8 mouse cellular contexts compared by ENCODE assay signal in genomic region chr13:109260796-109261516, GRCm38 (mm10).
DNase-seq lines count a peak whose midpoint lies in the region; ATAC-seq and TF ChIP-seq lines count a peak whose summit lies in the region.

No protein-coding gene starts in this region.

- ATAC-seq in forebrain, embryonic 11.5 days (replicated peaks; ENCODE audit: low FRiP score) = peak; percentile 70
- 0 out of 2 replicates have a peak, but pooled peaks have one; percentile 8 for ATAC-seq in liver, embryonic 13.5 days (ENCODE audit: low read depth)
- ATAC-seq in stomach, embryonic 16.5 days (ENCODE audit: insufficient read depth, low FRiP score) = peak; percentile 20; the same call in 1 of the 2 replicates

- no peaks in the 10 kb centered on the region for H3K9me3 ChIP-seq in heart, embryonic 10.5 days
- no peaks in the 10 kb centered on the region for H3K9me3 ChIP-seq in forebrain, embryonic 11.5 days (ENCODE audit: control insufficient read depth, low read length)
- no peaks in the 10 kb centered on the region for H3K9me3 ChIP-seq in liver, embryonic 13.5 days (replicated peaks)
- no peaks in the 10 kb centered on the region for H3K9me3 ChIP-seq in stomach, embryonic 16.5 days (replicated peaks; ENCODE audit: control insufficient read depth, low read length)

- no peaks in the 10 kb centered on the region for H3K27me3 ChIP-seq in heart, embryonic 10.5 days (ENCODE audit: insufficient read depth, poor library complexity, severe bottlenecking)
- H3K27me3 ChIP-seq in C2C12 (ENCODE audit: control insufficient read depth, insufficient read depth, insufficient read length) = no peaks in the 10 kb centered on the region
- H3K27me3 ChIP-seq in forebrain, embryonic 11.5 days (ENCODE audit: control insufficient read depth, insufficient read depth, low read length) = no peaks in the 10 kb centered on the region
- peaks cover 12% of the 10 kb centered on the region for H3K27me3 ChIP-seq in liver, embryonic 13.5 days
- H3K27me3 ChIP-seq in stomach, embryonic 16.5 days (ENCODE audit: control insufficient read depth, insufficient read depth, low read length) = no peaks in the 10 kb centered on the region

- H3K4me1 ChIP-seq in heart, embryonic 10.5 days = peaks cover 9% of the 10 kb centered on the region; the same call in 1 of the 2 replicates
- peaks cover 13% of the 10 kb centered on the region; the same call in 1 of the 2 replicates for H3K4me1 ChIP-seq in forebrain, embryonic 11.5 days (replicated peaks; ENCODE audit: control insufficient read depth, insufficient read depth, low read length)
- H3K4me1 ChIP-seq in liver, embryonic 13.5 days (replicated peaks) = no peaks in the 10 kb centered on the region
- peaks cover 8% of the 10 kb centered on the region for H3K4me1 ChIP-seq in stomach, embryonic 16.5 days (ENCODE audit: control insufficient read depth, insufficient read depth, low read length)

- peak overlapping the region; percentile 84 for H3K4me2 ChIP-seq in forebrain, embryonic 11.5 days (ENCODE audit: low read depth, low read length, severe bottlenecking)
- peak overlapping the region; percentile 61 for H3K4me2 ChIP-seq in liver, embryonic 13.5 days
- peak overlapping the region; percentile 88 for H3K4me2 ChIP-seq in stomach, embryonic 16.5 days (ENCODE audit: low read depth, low read length)

- WGBS in heart, embryonic 10.5 days = 4% methylated on average over 17 of the region's 17 CpGs
- WGBS in forebrain, embryonic 11.5 days = 1% methylated on average over 17 of the region's 17 CpGs
- WGBS in liver, embryonic 13.5 days (ENCODE audit: insufficient replicate concordance) = 4% methylated on average over 17 of the region's 17 CpGs
- 1% methylated on average over 17 of the region's 17 CpGs for WGBS in stomach, embryonic 16.5 days

- TF ChIP-seq CTCF in C2C12 (IDR thresholded peaks at IDR 0.05; ENCODE audit: control insufficient read depth, insufficient read depth, insufficient read length) = no peak

- peak overlapping the region; percentile 69 for H3K4me3 ChIP-seq in heart, embryonic 10.5 days
- H3K4me3 ChIP-seq in C2C12 (ENCODE audit: insufficient read depth, poor library complexity, severe bottlenecking) = peak overlapping the region; percentile 44
- peak overlapping the region; percentile 43 for H3K4me3 ChIP-seq in forebrain, embryonic 11.5 days (ENCODE audit: low read depth, low read length)
- H3K4me3 ChIP-seq in liver, embryonic 13.5 days (replicated peaks) = peak overlapping the region; percentile 54
- H3K4me3 ChIP-seq in stomach, embryonic 16.5 days (replicated peaks; ENCODE audit: low read length) = peak overlapping the region; percentile 58

- H3ac ChIP-seq in C2C12 (ENCODE audit: control insufficient read depth, insufficient read length, low read depth) = peak overlapping the region; percentile 39

- H3K36me3 ChIP-seq in heart, embryonic 10.5 days = no peaks in the 10 kb centered on the region
- no peaks in the 10 kb centered on the region for H3K36me3 ChIP-seq in C2C12 (ENCODE audit: control insufficient read depth, insufficient read depth)
- H3K36me3 ChIP-seq in forebrain, embryonic 11.5 days (ENCODE audit: control insufficient read depth, insufficient read depth, low read length) = no peaks in the 10 kb centered on the region
- no peaks in the 10 kb centered on the region for H3K36me3 ChIP-seq in liver, embryonic 13.5 days
- H3K36me3 ChIP-seq in stomach, embryonic 16.5 days (ENCODE audit: control insufficient read depth, insufficient read depth, low read length) = no peaks in the 10 kb centered on the region

- no peak for DNase-seq in heart, embryonic 10.5 days (ENCODE audit: low spot score)
- no peak for DNase-seq in heart, adult 9 months (ENCODE audit: low spot score in 2 of 2)
- DNase-seq in forebrain, embryonic 11.5 days (ENCODE audit: low spot score) = peak; percentile 63
- no peak for DNase-seq in liver, embryonic 13.5 days
- no peak for DNase-seq in Muller cell, postnatal 12 days (ENCODE audit: inconsistent ontology term)
- no peak for DNase-seq in urinary bladder, postnatal 25 days (ENCODE audit: low spot score)

- peak overlapping the region; percentile 93 for H3K27ac ChIP-seq in heart, embryonic 10.5 days
- 0 out of 2 replicates have a peak overlapping the region, but pooled peaks have one; percentile 14 for H3K27ac ChIP-seq in forebrain, embryonic 11.5 days (ENCODE audit: low read depth, low read length)
- H3K27ac ChIP-seq in liver, embryonic 13.5 days = peak overlapping the region; percentile 53; the same call in 1 of the 2 replicates
- H3K27ac ChIP-seq in stomach, embryonic 16.5 days (ENCODE audit: low read length) = peak overlapping the region; percentile 96

- H3K79me2 ChIP-seq in C2C12 (ENCODE audit: control insufficient read depth, insufficient read depth) = peaks cover 44% of the 10 kb centered on the region

- peak overlapping the region; percentile 61 for H3K9ac ChIP-seq in forebrain, embryonic 11.5 days (ENCODE audit: low read length)
- peak overlapping the region; percentile 47; the same call in 1 of the 2 replicates for H3K9ac ChIP-seq in liver, embryonic 13.5 days
- H3K9ac ChIP-seq in stomach, embryonic 16.5 days (ENCODE audit: low read length) = peak overlapping the region; percentile 76

- H3K79me3 ChIP-seq in C2C12 (ENCODE audit: low read depth) = peaks cover 7% of the 10 kb centered on the region

TF ChIP-seq in C2C12, 6 proteins besides CTCF, POLR2A, EP300 and RAD21:
- no peak for TF ChIP-seq FOSL1 (IDR thresholded peaks at IDR 0.05; ENCODE audit: insufficient read depth, low read length, poor library complexity, severe bottlenecking)
- no peak for TF ChIP-seq USF1 (IDR thresholded peaks at IDR 0.05; ENCODE audit: low read depth)
- no peak for TF ChIP-seq MYOD1 (IDR thresholded peaks at IDR 0.05; ENCODE audit: control insufficient read depth, insufficient read length, low read depth)
- no peak for TF ChIP-seq MAX (IDR thresholded peaks at IDR 0.05)
- TF ChIP-seq CEBPB (IDR thresholded peaks at IDR 0.05; ENCODE audit: low read depth) = no peak
- TF ChIP-seq MYOG (IDR thresholded peaks at IDR 0.05; ENCODE audit: control insufficient read depth, extremely low read depth, insufficient read length) = no peak
TF ChIP-seq in C2C12: peak in this region for 0.

Comparison
In these comparisons a context has a peak if more than half of its experiments do, and no peak if none do; other contexts are left out.
1. H3K27ac ChIP-seq: peak in every context shown above with its lines; median percentile 96 in stomach, embryonic 16.5 days; 93 in heart, embryonic 10.5 days; 53 in liver, embryonic 13.5 days; 14 in forebrain, embryonic 11.5 days.
2. ATAC-seq: peak in every context shown above with its lines; median percentile 70 in forebrain, embryonic 11.5 days; 20 in stomach, embryonic 16.5 days; 8 in liver, embryonic 13.5 days.